Mouse (Mus musculus): ENCODE results near the gene Setd5. TPM values are rescaled to one million over a fixed set of nuclear protein-coding genes. Genes with fewer than 3 reads are reported as not detected.

The Setd5 gene
- polyA plus RNA-seq, 1 experiment from 2014 or later: 74.9 TPM

- 75% methylated on average over 4 of the region's 4 CpGs for WGBS
- no peak overlapping the region for H3K9ac ChIP-seq (ENCODE audit: low read length)
- H3K36me3 ChIP-seq (ENCODE audit: control insufficient read depth, insufficient read depth, low read length): no peaks in the 10 kb centered on the region; the same call in 1 of the 2 replicates
These were observed 7.4 kb downstream of the Setd5 start for GRCm38 (mm10) chr6:113084590-113084989.

GRCm38 (mm10) chr6:113093206-113093605 is 16.0 kb downstream of the Setd5 start:
- H3K36me3 ChIP-seq (ENCODE audit: control insufficient read depth, insufficient read depth, low read length): no peaks in the 10 kb centered on the region
- no peaks in the 10 kb centered on the region for H3K9me3 ChIP-seq (ENCODE audit: control insufficient read depth, low read length)
- no peak overlapping the region for H3K9ac ChIP-seq (ENCODE audit: low read length)
- H3K4me2 ChIP-seq (ENCODE audit: low read depth): no peak overlapping the region
- H3K27ac ChIP-seq (ENCODE audit: low read depth, low read length): no peak overlapping the region
- WGBS: 94% methylated on average over 3 of the region's 3 CpGs
- ATAC-seq (ENCODE audit: insufficient read depth, low FRiP score, low TSS enrichment) (no peak), DNase-seq (ENCODE audit: low spot score) (no peak)
- H3K27me3 ChIP-seq (ENCODE audit: control insufficient read depth, insufficient read depth, low read length): no peaks in the 10 kb centered on the region
- no peaks in the 10 kb centered on the region for H3K4me1 ChIP-seq (ENCODE audit: control insufficient read depth, insufficient read depth, low read length)
- no peak overlapping the region for H3K4me3 ChIP-seq (ENCODE audit: low read depth, low read length)

More at GRCm38 (mm10) chr6:113084590-113084989, 7.4 kb downstream of the Setd5 start:
- no peaks in the 10 kb centered on the region for H3K9me3 ChIP-seq (ENCODE audit: control insufficient read depth, low read length)
- ATAC-seq (ENCODE audit: insufficient read depth, low FRiP score, low TSS enrichment) (no peak), DNase-seq (ENCODE audit: low spot score) (no peak)
- H3K4me3 ChIP-seq (ENCODE audit: low read depth, low read length): no peak overlapping the region
- no peak overlapping the region for H3K27ac ChIP-seq (ENCODE audit: low read depth, low read length)
- peaks cover 11% of the 10 kb centered on the region for H3K4me1 ChIP-seq (ENCODE audit: control insufficient read depth, insufficient read depth, low read length)
- H3K27me3 ChIP-seq (ENCODE audit: control insufficient read depth, insufficient read depth, low read length): no peaks in the 10 kb centered on the region
- no peak overlapping the region for H3K4me2 ChIP-seq (ENCODE audit: low read depth)

- Histone ChIP-seq H3K36me3 (ENCODE audit: control insufficient read depth, insufficient read depth, low read length) (no peaks in the 10 kb centered on the region), H3K27ac (ENCODE audit: low read depth, low read length) (no peak overlapping the region), H3K4me2 (ENCODE audit: low read depth) (no peak overlapping the region), H3K4me3 (ENCODE audit: low read depth, low read length) (no peak overlapping the region), H3K9me3 (ENCODE audit: control insufficient read depth, low read length) (no peaks in the 10 kb centered on the region), H3K4me1 (ENCODE audit: control insufficient read depth, insufficient read depth, low read length) (no peaks in the 10 kb centered on the region), H3K27me3 (ENCODE audit: control insufficient read depth, insufficient read depth, low read length) (no peaks in the 10 kb centered on the region), H3K9ac (ENCODE audit: low read length) (no peak overlapping the region)
- DNase-seq (ENCODE audit: low spot score): no peak
- ATAC-seq (ENCODE audit: insufficient read depth, low FRiP score, low TSS enrichment): no peak
- 100% methylated on average over 1 of the region's 1 CpGs for WGBS
These were observed 18.4 kb downstream of the Setd5 start for GRCm38 (mm10) chr6:113095547-113095946.

GRCm38 (mm10) chr6:113097662-113098061 is 20.5 kb downstream of the Setd5 start:
- 92% methylated on average over 5 of the region's 5 CpGs for whole genome bisulfite sequencing
- DNase-seq (ENCODE audit: low spot score): no peak

GRCm38 (mm10) chr6:113099640-113100289 is 22.6 kb downstream of the Setd5 start:
- ATAC-seq (ENCODE audit: insufficient read depth, low FRiP score, low TSS enrichment): no peak
- DNase-seq (ENCODE audit: low spot score): no peak
- Histone ChIP-seq H3K9me3 (ENCODE audit: control insufficient read depth, low read length) (no peaks in the 10 kb centered on the region), H3K27me3 (ENCODE audit: control insufficient read depth, insufficient read depth, low read length) (no peaks in the 10 kb centered on the region), H3K27ac (ENCODE audit: low read depth, low read length) (0 out of 2 replicates have a peak overlapping the region, but pooled peaks have one; percentile 20), H3K4me2 (ENCODE audit: low read depth) (no peak overlapping the region), H3K4me1 (ENCODE audit: control insufficient read depth, insufficient read depth, low read length) (no peaks in the 10 kb centered on the region), H3K9ac (ENCODE audit: low read length) (no peak overlapping the region), H3K4me3 (ENCODE audit: low read depth, low read length) (no peak overlapping the region), H3K36me3 (ENCODE audit: control insufficient read depth, insufficient read depth, low read length) (no peaks in the 10 kb centered on the region)
- WGBS: 69% methylated on average over 5 of the region's 5 CpGs

More at GRCm38 (mm10) chr6:113097662-113098061, 20.5 kb downstream of the Setd5 start:
- Histone ChIP-seq H3K4me1 (ENCODE audit: control insufficient read depth, insufficient read depth, low read length) (no peaks in the 10 kb centered on the region), H3K9ac (ENCODE audit: low read length) (no peak overlapping the region), H3K4me2 (ENCODE audit: low read depth) (no peak overlapping the region), H3K27me3 (ENCODE audit: control insufficient read depth, insufficient read depth, low read length) (no peaks in the 10 kb centered on the region), H3K4me3 (ENCODE audit: low read depth, low read length) (no peak overlapping the region), H3K36me3 (ENCODE audit: control insufficient read depth, insufficient read depth, low read length) (no peaks in the 10 kb centered on the region), H3K27ac (ENCODE audit: low read depth, low read length) (no peak overlapping the region), H3K9me3 (ENCODE audit: control insufficient read depth, low read length) (no peaks in the 10 kb centered on the region)
- no peak for ATAC-seq (ENCODE audit: insufficient read depth, low FRiP score, low TSS enrichment)

- H3K36me3 ChIP-seq (ENCODE audit: control insufficient read depth, insufficient read depth, low read length): 0 out of 2 replicates have a peak, but pooled peaks cover 3% of the 10 kb centered on the region
- no peaks in the 10 kb centered on the region for H3K9me3 ChIP-seq (ENCODE audit: control insufficient read depth, low read length)
- WGBS: 90% methylated on average over 4 of the region's 4 CpGs
- no peak for DNase-seq (ENCODE audit: low spot score)
- H3K27ac ChIP-seq (ENCODE audit: low read depth, low read length): no peak overlapping the region
- no peak overlapping the region for H3K4me2 ChIP-seq (ENCODE audit: low read depth)
- no peak overlapping the region for H3K4me3 ChIP-seq (ENCODE audit: low read depth, low read length)
- no peaks in the 10 kb centered on the region for H3K27me3 ChIP-seq (ENCODE audit: control insufficient read depth, insufficient read depth, low read length)
- no peak overlapping the region for H3K9ac ChIP-seq (ENCODE audit: low read length)
- H3K4me1 ChIP-seq (ENCODE audit: control insufficient read depth, insufficient read depth, low read length): no peaks in the 10 kb centered on the region
- no peak for ATAC-seq (ENCODE audit: insufficient read depth, low FRiP score, low TSS enrichment)
These were observed 25.4 kb downstream of the Setd5 start for GRCm38 (mm10) chr6:113102541-113102940.

GRCm38 (mm10) chr6:113103765-113104164 is 26.6 kb downstream of the Setd5 start:
- Histone ChIP-seq H3K4me2 (ENCODE audit: low read depth) (no peak overlapping the region), H3K9me3 (ENCODE audit: control insufficient read depth, low read length) (no peaks in the 10 kb centered on the region), H3K4me3 (ENCODE audit: low read depth, low read length) (no peak overlapping the region), H3K9ac (ENCODE audit: low read length) (no peak overlapping the region), H3K27ac (ENCODE audit: low read depth, low read length) (no peak overlapping the region), H3K27me3 (ENCODE audit: control insufficient read depth, insufficient read depth, low read length) (no peaks in the 10 kb centered on the region), H3K36me3 (ENCODE audit: control insufficient read depth, insufficient read depth, low read length) (0 out of 2 replicates have a peak, but pooled peaks cover 3% of the 10 kb centered on the region), H3K4me1 (ENCODE audit: control insufficient read depth, insufficient read depth, low read length) (no peaks in the 10 kb centered on the region)
- ATAC-seq (ENCODE audit: insufficient read depth, low FRiP score, low TSS enrichment) (no peak), DNase-seq (ENCODE audit: low spot score) (peak; percentile 46)

- DNase-seq (ENCODE audit: low spot score): no peak
- 94% methylated on average over 3 of the region's 3 CpGs for WGBS
- Histone ChIP-seq H3K4me2 (ENCODE audit: low read depth) (no peak overlapping the region), H3K27ac (ENCODE audit: low read depth, low read length) (no peak overlapping the region), H3K9me3 (ENCODE audit: control insufficient read depth, low read length) (no peaks in the 10 kb centered on the region), H3K4me3 (ENCODE audit: low read depth, low read length) (no peak overlapping the region), H3K4me1 (ENCODE audit: control insufficient read depth, insufficient read depth, low read length) (no peaks in the 10 kb centered on the region), H3K9ac (ENCODE audit: low read length) (no peak overlapping the region), H3K36me3 (ENCODE audit: control insufficient read depth, insufficient read depth, low read length) (peaks cover 8% of the 10 kb centered on the region), H3K27me3 (ENCODE audit: control insufficient read depth, insufficient read depth, low read length) (no peaks in the 10 kb centered on the region)
- ATAC-seq (ENCODE audit: insufficient read depth, low FRiP score, low TSS enrichment): no peak
These were observed 32.2 kb downstream of the Setd5 start for GRCm38 (mm10) chr6:113109378-113109777.

GRCm38 (mm10) chr6:113109956-113110355 is 32.8 kb downstream of the Setd5 start:
- H3K4me1 ChIP-seq (ENCODE audit: control insufficient read depth, insufficient read depth, low read length): no peaks in the 10 kb centered on the region
- H3K4me2 ChIP-seq (ENCODE audit: low read depth): no peak overlapping the region
- 90% methylated on average over 7 of the region's 7 CpGs for WGBS
- H3K27me3 ChIP-seq (ENCODE audit: control insufficient read depth, insufficient read depth, low read length): no peaks in the 10 kb centered on the region
- H3K4me3 ChIP-seq (ENCODE audit: low read depth, low read length): no peak overlapping the region
- DNase-seq (ENCODE audit: low spot score) (no peak), ATAC-seq (ENCODE audit: insufficient read depth, low FRiP score, low TSS enrichment) (no peak)
- peaks cover 8% of the 10 kb centered on the region for H3K36me3 ChIP-seq (ENCODE audit: control insufficient read depth, insufficient read depth, low read length)
- no peaks in the 10 kb centered on the region for H3K9me3 ChIP-seq (ENCODE audit: control insufficient read depth, low read length)
- no peak overlapping the region for H3K27ac ChIP-seq (ENCODE audit: low read depth, low read length)
- no peak overlapping the region for H3K9ac ChIP-seq (ENCODE audit: low read length)
